9 mouse cellular contexts compared by ENCODE assay signal in the genomic region with DNA sequence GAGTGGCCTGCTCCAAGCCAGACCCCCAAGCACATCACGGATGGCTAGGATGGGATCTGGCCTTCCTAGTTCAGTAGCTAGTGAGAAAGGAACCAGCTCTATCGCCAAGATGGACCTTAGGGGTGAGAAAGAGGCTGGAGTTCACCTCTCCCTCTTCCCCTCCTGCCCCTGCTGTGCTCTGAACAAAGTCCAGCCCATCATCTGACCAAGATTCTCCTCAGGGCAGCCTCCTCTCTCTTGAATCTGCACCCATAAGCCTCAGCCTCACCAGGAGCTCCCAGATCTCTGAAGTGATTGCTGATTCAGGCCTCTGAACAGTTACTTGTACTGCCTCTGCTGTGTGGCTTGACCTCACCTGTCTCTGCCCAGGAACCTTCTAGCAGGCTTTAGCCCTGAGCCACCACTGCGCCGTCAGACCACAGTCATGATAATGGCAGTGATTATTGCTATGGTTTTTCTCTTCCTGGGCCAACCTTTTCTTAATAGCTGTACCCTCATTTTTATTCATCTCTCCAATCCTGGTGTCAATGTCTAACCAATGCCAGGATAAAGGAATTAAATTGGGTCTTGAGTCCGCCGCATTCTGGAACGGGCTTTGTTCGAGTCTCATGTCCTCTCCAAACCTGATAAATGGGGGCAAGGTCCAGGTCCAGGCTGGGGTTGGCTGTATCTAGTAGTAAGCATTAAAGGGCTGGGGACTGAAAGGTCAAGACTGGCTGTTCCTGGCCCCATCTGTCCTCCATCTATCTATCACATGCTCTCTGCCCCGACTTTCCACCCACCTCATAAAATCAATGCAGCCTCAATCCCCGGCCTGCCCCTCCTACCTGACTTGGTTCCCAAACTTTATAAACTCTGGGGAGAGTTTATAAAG. TPM values are rescaled to one million over a fixed set of nuclear protein-coding genes. Genes with fewer than 3 reads are reported as not detected.
DNase-seq lines count a peak whose midpoint lies in the region; ATAC-seq and TF ChIP-seq lines count a peak whose summit lies in the region.
"Had no signal": no experiment of that assay in that cellular context is flagged by ENCODE, and none has a peak within 500 bp of the region (broad histone marks: within the 10 kb centered on the region; RNA-seq: fewer than 3 reads in every experiment).

No protein-coding gene starts in this region.

- H3K9ac ChIP-seq in ES-Bruce4 (ENCODE audit: low read depth, poor library complexity, severe bottlenecking): 0 out of 2 replicates have a peak overlapping the region, but pooled peaks have one; percentile 31
- peak overlapping the region; percentile 68 for H3K9ac ChIP-seq in heart, embryonic 14.5 days (ENCODE audit: low read length)

- H3K4me2 ChIP-seq in heart, embryonic 14.5 days (ENCODE audit: low read length): no peak overlapping the region

- no peak for TF ChIP-seq CTCF in gastrocnemius, adult 2 months (IDR thresholded peaks at IDR 0.05)
- TF ChIP-seq CTCF in ES-Bruce4 (IDR thresholded peaks at IDR 0.05; ENCODE audit: low read depth, low read length): no peak

- no peak for TF ChIP-seq POLR2A in ES-Bruce4 (IDR thresholded peaks at IDR 0.05; ENCODE audit: insufficient read depth, low read length)

- no peaks in the 10 kb centered on the region for H3K36me3 ChIP-seq in ES-Bruce4 (ENCODE audit: control insufficient read depth, insufficient read depth, low read length, poor library complexity, severe bottlenecking)
- H3K36me3 ChIP-seq in heart, embryonic 14.5 days (ENCODE audit: control insufficient read depth, insufficient read depth, low read length): no peaks in the 10 kb centered on the region

- peak; percentile 74 for DNase-seq in gastrocnemius, adult 2 months
- DNase-seq in gastrocnemius, postnatal 4 days (ENCODE audit: low spot score in 2 of 2): no peak
- DNase-seq in kidney, postnatal 36 days: peak; percentile 66 to 85
- DNase-seq in spleen, postnatal 10 days (ENCODE audit: low spot score in 2 of 2): no peak
- DNase-seq in right cerebral cortex, adult 2 months (ENCODE audit: low spot score in 2 of 2): no peak
- DNase-seq in adipocyte (ENCODE audit: low spot score): no peak

- H3K4me1 ChIP-seq in ES-Bruce4 (ENCODE audit: control insufficient read depth, insufficient read depth, low read length): no peaks in the 10 kb centered on the region
- H3K4me1 ChIP-seq in heart, embryonic 14.5 days (ENCODE audit: control insufficient read depth in 2 of 2, insufficient read depth in 2 of 2, low read length in 2 of 2): peaks cover 31 to 53% of the 10 kb centered on the region in 2 experiments

- 76% methylated on average over 10 of the region's 10 CpGs for WGBS in heart, embryonic 14.5 days

- H3K27ac ChIP-seq in gastrocnemius, adult 2 months: peak overlapping the region; percentile 96
- H3K27ac ChIP-seq in ES-Bruce4 (ENCODE audit: insufficient read depth, low read length): no peak overlapping the region
- no peak overlapping the region for H3K27ac ChIP-seq in heart, embryonic 14.5 days (replicated peaks in 1 of 2; ENCODE audit: control insufficient read depth in 1 of 2, insufficient read depth in 1 of 2, low read depth in 2 of 2, low read length in 2 of 2)

- TF ChIP-seq EP300 in ES-Bruce4 (IDR thresholded peaks at IDR 0.05; ENCODE audit: insufficient read depth, low read depth, low read length): no peak

- no peaks in the 10 kb centered on the region for H3K27me3 ChIP-seq in ES-Bruce4 (ENCODE audit: control insufficient read depth, insufficient read depth, low read length, poor library complexity, severe bottlenecking)
- no peaks in the 10 kb centered on the region for H3K27me3 ChIP-seq in heart, embryonic 14.5 days (ENCODE audit: control insufficient read depth, insufficient read depth, low read length)
- H3K27me3 ChIP-seq: CH12.LX had no signal

- no peaks in the 10 kb centered on the region for H3K9me3 ChIP-seq in ES-Bruce4 (replicated peaks; ENCODE audit: control insufficient read depth, insufficient read depth, low read length, poor library complexity, severe bottlenecking)
- H3K9me3 ChIP-seq in heart, embryonic 14.5 days (ENCODE audit: control insufficient read depth, low read length): no peaks in the 10 kb centered on the region

- intact Hi-C loops in gastrocnemius, adult 2 months (cut with DNase I): no loop called here

- ATAC-seq in heart, embryonic 14.5 days (ENCODE audit: insufficient number of reproducible peaks, insufficient read depth, low FRiP score, low read depth): no peak

- peak overlapping the region; percentile 70 for H3K4me3 ChIP-seq in gastrocnemius, adult 2 months
- H3K4me3 ChIP-seq in ES-Bruce4 (ENCODE audit: low read depth, low read length): no peak overlapping the region
- peak overlapping the region in 1 of 2 experiments; percentile 36; a peak in 1 of 4 replicates for H3K4me3 ChIP-seq in heart, embryonic 14.5 days (ENCODE audit: control insufficient read depth in 1 of 2, insufficient read depth in 1 of 2, low read depth in 1 of 2, low read length in 2 of 2)

RNA-seq across cellular contexts. Expression of a gene that starts 23.4 kb away (rescaled TPM):
- total RNA-seq in gastrocnemius, adult 2 months (2021): 100 to 1,000 TPM; 151 to 205 TPM
- total RNA-seq in gastrocnemius, postnatal 4 days (2021): 10 to 100 TPM; 34.5 to 44.1 TPM
- 10.7 and 12.7 TPM in 2 replicates for polyA plus RNA-seq in ES-Bruce4 (2011; ENCODE audit: insufficient read depth, insufficient read length, low read depth, missing spikeins)
- polyA plus RNA-seq in heart, embryonic 14.5 days (2014; fragmentation: Nextera tagmentation; extraction: Ambion mirVana): 10.3 and 12.4 TPM in 2 replicates

RNA-seq across cellular contexts. Expression of a gene that starts 33.0 kb away (rescaled TPM):
- total RNA-seq in gastrocnemius, adult 2 months (2021): 100 to 1,000 TPM; 101 to 191 TPM
- 100 to 1,000 TPM; 112 to 117 TPM for total RNA-seq in gastrocnemius, postnatal 4 days (2021)
- 33.9 and 36.0 TPM in 2 replicates for polyA plus RNA-seq in ES-Bruce4 (2011; ENCODE audit: insufficient read depth, insufficient read length, low read depth, missing spikeins)
- polyA plus RNA-seq in heart, embryonic 14.5 days (2014; fragmentation: Nextera tagmentation; extraction: Ambion mirVana): 23.4 and 25.8 TPM in 2 replicates

RNA-seq across cellular contexts. Expression of a gene that starts 36.5 kb away (rescaled TPM):
- total RNA-seq in gastrocnemius, adult 2 months (2021): 10 to 100 TPM; 38.4 to 39.9 TPM
- total RNA-seq in gastrocnemius, postnatal 4 days (2021): 10 to 100 TPM; 48.9 to 55.8 TPM
- 150 and 172 TPM in 2 replicates for polyA plus RNA-seq in ES-Bruce4 (2011; ENCODE audit: insufficient read depth, insufficient read length, low read depth, missing spikeins)
- polyA plus RNA-seq in heart, embryonic 14.5 days (2014; fragmentation: Nextera tagmentation; extraction: Ambion mirVana): 103 and 106 TPM in 2 replicates

RNA-seq across cellular contexts. Expression of a gene that starts 36.9 kb away (rescaled TPM):
- 1,000 to 10,000 TPM; 1,155 to 1,439 TPM for total RNA-seq in gastrocnemius, adult 2 months (2021)
- total RNA-seq in gastrocnemius, postnatal 4 days (2021): 100 to 1,000 TPM; 650 to 720 TPM
- polyA plus RNA-seq in ES-Bruce4 (2011; ENCODE audit: insufficient read depth, insufficient read length, low read depth, missing spikeins): 174 and 181 TPM in 2 replicates
- 571 and 598 TPM in 2 replicates for polyA plus RNA-seq in heart, embryonic 14.5 days (2014; fragmentation: Nextera tagmentation; extraction: Ambion mirVana)

Comparison
In these comparisons a context has a peak if more than half of its experiments do, and no peak if none do; other contexts are left out.
1. DNase-seq: peak in gastrocnemius, adult 2 months (single experiment) and kidney, postnatal 36 days (2 of 2); none in gastrocnemius, postnatal 4 days (0 of 2), spleen, postnatal 10 days (0 of 2), right cerebral cortex, adult 2 months (0 of 2) and adipocyte (single experiment).